Mouse (Mus musculus) embryonic facial prominence, embryonic 13.5 days (tissue): ENCODE results near the gene Ahdc1. TPM values are rescaled to one million over a fixed set of nuclear protein-coding genes. Genes with fewer than 3 reads are reported as not detected.

ENCODE experiments used
- ATAC-seq: fragments of 200-750 bp; cut with Nextera tagmentation; 2 replicates; pipeline ENCODE4 v1.8.0; 2017; ENCODE audit warnings: low read depth; ENCODE audit not compliant: insufficient number of reproducible peaks, insufficient read depth, low FRiP score, low TSS enrichment
- H3K27ac ChIP-seq: fragments of 300-500 bp; sonication (generic); 2 replicates; pipeline ENCODE4 v1.5.1; 2015; ENCODE audit warnings: moderate library complexity, mild to moderate bottlenecking, inconsistent platforms
- H3K27me3 ChIP-seq: fragments of 300-500 bp; sonication (generic); 2 replicates; pipeline ENCODE4 v1.6.1; 2015; ENCODE audit warnings: mild to moderate bottlenecking, inconsistent platforms
- H3K36me3 ChIP-seq: fragments of 300-500 bp; sonication (generic); 2 replicates; pipeline ENCODE4 v1.6.1; 2015; ENCODE audit warnings: mild to moderate bottlenecking, inconsistent platforms
- H3K4me1 ChIP-seq: fragments of 300-500 bp; sonication (generic); 2 replicates; pipeline ENCODE4 v1.6.1; 2015; ENCODE audit warnings: inconsistent platforms
- H3K4me2 ChIP-seq: fragments of 300-500 bp; sonication (generic); 2 replicates; pipeline ENCODE4 v1.6.1; 2015; ENCODE audit warnings: moderate library complexity, mild to moderate bottlenecking, inconsistent platforms
- H3K4me3 ChIP-seq: fragments of 300-500 bp; sonication (generic); 2 replicates; pipeline ENCODE4 v1.5.1; 2015; ENCODE audit warnings: mild to moderate bottlenecking, inconsistent platforms
- H3K9ac ChIP-seq: fragments of 300-500 bp; sonication (generic); 2 replicates; pipeline ENCODE4 v1.6.1; 2015; ENCODE audit warnings: mild to moderate bottlenecking, inconsistent platforms
- H3K9me3 ChIP-seq: fragments of 300-500 bp; sonication (generic); 2 replicates; pipeline ENCODE4 v1.6.1; 2016; ENCODE audit warnings: inconsistent platforms
- WGBS: fragments of 180-500 bp; shearing (Covaris S2); methylation state at CpG from one replicate; pipeline ENCODE4 v1.1.7; 2015; ENCODE audit warnings: mixed read lengths; 5-methylcytosine and 5-hydroxymethylcytosine counted together
- polyA plus RNA-seq: library from polyadenylated mRNA; unstranded; fragments of >200 nt; fragmentation: Nextera tagmentation; extraction: Ambion mirVana; gene quantifications from 2 replicates; pipeline ENCODE4 v1.2.1, GENCODE M21; 2015

Ahdc1 gene
- polyA plus RNA-seq, 1 experiment from 2014 or later: 12.8 TPM

DNA sequence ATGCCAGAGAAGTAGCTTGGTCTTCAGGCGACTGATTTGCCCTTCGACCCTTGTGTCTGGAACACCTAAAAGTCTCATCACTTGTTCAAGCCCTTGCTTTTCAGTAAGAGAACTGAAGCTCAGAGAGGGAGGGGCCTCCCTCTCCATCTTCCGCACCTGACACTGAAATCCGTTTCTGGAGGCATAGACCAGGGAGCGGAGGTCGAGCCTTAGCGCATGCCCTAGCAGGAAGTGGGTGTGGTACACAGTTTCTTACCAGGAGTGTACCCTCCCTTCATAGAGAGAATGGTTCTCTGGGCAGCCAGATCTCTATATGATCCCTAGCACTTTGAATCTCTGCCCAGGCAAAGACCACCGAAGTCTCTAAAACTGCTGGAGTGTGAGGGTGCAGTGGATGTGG is 62.1 kb downstream of the Ahdc1 start:
- Histone ChIP-seq H3K9me3 (no peaks in the 10 kb centered on the region), H3K27ac (no peak overlapping the region), H3K9ac (peak overlapping the region; percentile 46; the same call in 1 of the 2 replicates), H3K4me1 (peaks cover 31% of the 10 kb centered on the region), H3K4me2 (no peak overlapping the region), H3K27me3 (no peaks in the 10 kb centered on the region), H3K4me3 (no peak overlapping the region), H3K36me3 (peaks cover 96% of the 10 kb centered on the region)
- 54% methylated on average over 8 of the region's 8 CpGs for WGBS
- no peak for ATAC-seq

DNA sequence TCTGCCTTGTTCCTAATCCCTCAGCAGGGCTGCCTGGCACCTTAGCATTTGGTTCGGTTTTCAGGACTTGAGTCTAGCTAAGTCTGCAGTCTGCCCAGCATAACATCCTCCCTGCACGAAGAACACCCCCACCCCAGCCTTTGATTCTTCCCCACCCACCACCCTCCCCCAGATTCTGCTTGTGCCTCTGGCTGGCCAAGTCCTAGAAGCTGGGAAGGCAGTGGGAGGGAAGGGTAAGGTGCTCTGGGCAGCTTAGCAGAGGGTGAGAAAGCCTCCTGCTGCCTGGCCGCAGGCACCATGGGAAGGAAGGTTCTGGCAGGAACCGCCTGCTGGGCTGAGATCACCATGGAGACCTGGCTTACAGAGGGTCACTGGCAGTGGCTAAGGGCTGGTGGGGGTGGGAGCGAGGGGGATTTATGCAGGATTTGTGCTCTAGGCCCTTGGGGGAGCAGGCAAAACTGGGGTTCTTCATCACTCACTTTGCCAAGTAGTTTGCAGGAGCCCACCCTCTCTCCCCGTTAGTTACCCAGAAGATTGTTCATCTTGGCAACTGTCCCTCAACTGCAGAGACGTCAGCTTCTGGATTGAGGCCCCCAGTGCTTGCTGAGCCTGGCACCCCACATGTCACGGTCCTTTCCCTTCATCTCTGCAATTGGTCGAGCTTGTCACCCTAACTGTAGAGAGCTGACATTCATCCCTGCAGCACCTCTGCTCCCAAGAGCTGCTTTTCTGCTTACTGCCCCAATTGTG is 63.2 kb downstream of the Ahdc1 start:
- H3K27me3 ChIP-seq: no peaks in the 10 kb centered on the region
- no peaks in the 10 kb centered on the region for H3K9me3 ChIP-seq
- 44% methylated on average over 9 of the region's 9 CpGs for WGBS
- H3K4me3 ChIP-seq: no peak overlapping the region
- H3K27ac ChIP-seq: peak overlapping the region; percentile 51
- peak overlapping the region; percentile 46 for H3K9ac ChIP-seq
- peaks cover 28% of the 10 kb centered on the region for H3K4me1 ChIP-seq
- no peak overlapping the region for H3K4me2 ChIP-seq
- no peak for ATAC-seq
- H3K36me3 ChIP-seq: peaks cover 96% of the 10 kb centered on the region

DNA sequence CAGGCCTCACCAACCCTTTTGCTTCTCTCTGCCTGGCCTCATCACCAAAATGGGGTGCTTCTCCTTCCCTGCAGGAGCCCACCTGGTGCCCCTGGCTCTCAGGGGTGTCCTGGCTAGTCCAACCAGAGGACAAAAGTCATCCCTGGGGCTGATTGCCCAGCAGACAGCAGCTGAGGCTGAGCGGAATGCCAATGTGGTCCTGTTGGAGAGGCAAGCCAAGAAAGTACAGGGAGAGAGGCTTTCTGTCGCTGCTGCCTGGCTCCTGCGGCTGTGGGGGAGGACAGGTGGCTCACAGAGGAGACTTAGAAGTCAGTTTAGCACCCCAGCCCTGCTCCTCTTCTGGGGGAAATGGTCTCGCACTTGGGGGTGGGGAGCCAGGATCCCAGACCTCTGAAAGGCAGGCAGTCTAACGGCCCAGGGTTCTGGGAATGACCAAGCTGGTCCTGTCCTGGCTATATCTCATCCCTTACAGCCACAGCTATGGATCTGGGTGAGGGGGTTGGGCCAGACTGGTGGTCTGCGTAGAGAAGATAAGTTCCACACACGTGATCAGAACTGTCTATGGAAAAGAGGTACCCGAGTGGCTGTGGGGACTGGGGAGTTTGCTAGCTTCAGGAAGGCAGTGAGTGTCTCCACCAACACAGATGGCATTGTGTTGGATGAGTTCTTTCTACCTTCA is 64.0 kb downstream of the Ahdc1 start:
- H3K4me3 ChIP-seq: no peak overlapping the region
- H3K27ac ChIP-seq: peak overlapping the region; percentile 51
- no peaks in the 10 kb centered on the region for H3K9me3 ChIP-seq
- 0 out of 2 replicates have a peak overlapping the region, but pooled peaks have one; percentile 40 for H3K9ac ChIP-seq
- no peaks in the 10 kb centered on the region for H3K27me3 ChIP-seq
- WGBS: 65% methylated on average over 8 of the region's 8 CpGs
- H3K4me1 ChIP-seq: peaks cover 27% of the 10 kb centered on the region
- no peak for ATAC-seq
- H3K4me2 ChIP-seq: no peak overlapping the region
- peaks cover 96% of the 10 kb centered on the region for H3K36me3 ChIP-seq

- Histone ChIP-seq H3K9me3 (no peaks in the 10 kb centered on the region), H3K27me3 (no peaks in the 10 kb centered on the region), H3K27ac (no peak overlapping the region), H3K4me2 (no peak overlapping the region), H3K9ac (no peak overlapping the region; the same call in 1 of the 2 replicates), H3K36me3 (peaks cover 65% of the 10 kb centered on the region), H3K4me1 (peaks cover 26% of the 10 kb centered on the region), H3K4me3 (no peak overlapping the region)
- ATAC-seq: no peak
- 67% methylated on average over 5 of the region's 5 CpGs for WGBS
These were observed 67.9 kb downstream of the Ahdc1 start for GRCm38 (mm10) chr4:133078947-133079346.

DNA sequence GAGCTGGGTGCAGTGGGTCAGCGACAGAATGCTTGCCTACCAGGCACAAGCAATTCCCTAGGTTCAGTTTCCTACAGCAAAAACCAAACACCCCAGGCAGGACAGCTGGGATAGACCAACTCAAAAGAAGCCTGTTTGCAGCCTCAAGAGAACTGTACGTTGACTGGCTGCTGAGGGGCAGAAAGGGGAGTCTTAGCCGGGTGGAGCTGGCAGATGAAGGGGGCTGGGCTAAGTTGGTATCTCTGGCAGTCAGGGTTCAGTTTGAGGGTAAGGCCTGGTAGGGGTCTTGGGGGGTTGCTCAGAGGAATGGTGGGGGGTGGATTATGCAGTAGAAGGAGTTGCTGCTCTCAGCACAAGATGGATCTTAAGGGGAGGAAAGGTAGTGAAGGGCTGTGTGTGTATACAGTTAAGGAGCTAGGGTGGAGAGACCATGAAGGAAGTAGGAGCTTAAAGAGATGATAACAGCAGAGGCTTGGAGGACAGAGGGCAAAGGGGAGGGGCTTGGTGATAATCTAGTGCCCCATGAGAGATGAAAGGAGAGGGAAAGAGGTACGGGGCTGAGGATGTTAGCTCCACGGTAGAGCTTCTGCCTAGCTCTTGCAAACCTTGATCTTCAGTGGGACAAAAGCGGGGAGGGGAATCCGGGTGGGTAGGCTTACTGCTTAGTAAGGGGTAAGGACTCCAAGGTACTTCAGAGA is 68.5 kb downstream of the Ahdc1 start:
- no peak overlapping the region for H3K9ac ChIP-seq
- no peak overlapping the region for H3K27ac ChIP-seq
- peaks cover 59% of the 10 kb centered on the region for H3K36me3 ChIP-seq
- peaks cover 26% of the 10 kb centered on the region for H3K4me1 ChIP-seq
- H3K27me3 ChIP-seq: no peaks in the 10 kb centered on the region
- no peaks in the 10 kb centered on the region for H3K9me3 ChIP-seq
- 53% methylated on average over 7 of the region's 7 CpGs for WGBS
- H3K4me3 ChIP-seq: no peak overlapping the region
- H3K4me2 ChIP-seq: no peak overlapping the region
- ATAC-seq: no peak

- Histone ChIP-seq H3K9ac (no peak overlapping the region), H3K4me3 (no peak overlapping the region), H3K27me3 (no peaks in the 10 kb centered on the region), H3K4me2 (no peak overlapping the region), H3K27ac (no peak overlapping the region), H3K36me3 (peaks cover 46% of the 10 kb centered on the region), H3K9me3 (no peaks in the 10 kb centered on the region), H3K4me1 (peaks cover 34% of the 10 kb centered on the region)
- ATAC-seq: no peak
- 93% methylated on average over 3 of the region's 3 CpGs for WGBS
These were observed 69.8 kb downstream of the Ahdc1 start for GRCm38 (mm10) chr4:133080862-133081261.

DNA sequence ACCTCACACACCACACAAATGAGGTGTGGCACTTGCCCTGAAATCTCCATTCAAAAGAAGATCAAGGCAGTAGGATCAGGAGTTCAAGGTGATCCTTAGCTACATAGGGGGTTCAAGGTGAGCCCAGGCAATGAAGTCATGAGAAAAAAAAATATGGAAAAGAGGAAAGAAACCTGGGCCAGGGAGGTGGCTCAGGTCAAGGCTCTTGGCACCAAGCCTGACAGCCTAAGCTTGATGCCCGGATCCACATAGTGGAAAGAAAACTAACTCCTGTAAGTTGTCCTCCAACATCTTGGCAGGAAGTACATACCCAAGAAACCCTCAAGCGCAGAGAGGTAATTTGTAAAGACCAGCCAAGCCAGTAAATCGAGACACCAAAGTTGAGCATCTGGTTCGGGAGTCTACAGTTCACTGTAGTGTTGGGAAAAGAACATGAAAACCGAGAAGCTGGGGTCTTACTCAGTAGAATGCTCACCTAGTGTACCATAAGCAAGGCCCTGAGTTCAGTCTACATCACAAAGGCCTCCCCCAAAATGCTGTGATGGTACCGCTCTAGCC is 71.2 kb downstream of the Ahdc1 start:
- ATAC-seq: no peak
- H3K27me3 ChIP-seq: no peaks in the 10 kb centered on the region
- no peaks in the 10 kb centered on the region for H3K9me3 ChIP-seq
- H3K27ac ChIP-seq: no peak overlapping the region; the same call in 1 of the 2 replicates
- H3K4me3 ChIP-seq: no peak overlapping the region
- H3K4me2 ChIP-seq: no peak overlapping the region
- peaks cover 33% of the 10 kb centered on the region for H3K36me3 ChIP-seq
- WGBS: 74% methylated on average over 6 of the region's 6 CpGs
- no peak overlapping the region for H3K9ac ChIP-seq
- peaks cover 46% of the 10 kb centered on the region for H3K4me1 ChIP-seq

DNA sequence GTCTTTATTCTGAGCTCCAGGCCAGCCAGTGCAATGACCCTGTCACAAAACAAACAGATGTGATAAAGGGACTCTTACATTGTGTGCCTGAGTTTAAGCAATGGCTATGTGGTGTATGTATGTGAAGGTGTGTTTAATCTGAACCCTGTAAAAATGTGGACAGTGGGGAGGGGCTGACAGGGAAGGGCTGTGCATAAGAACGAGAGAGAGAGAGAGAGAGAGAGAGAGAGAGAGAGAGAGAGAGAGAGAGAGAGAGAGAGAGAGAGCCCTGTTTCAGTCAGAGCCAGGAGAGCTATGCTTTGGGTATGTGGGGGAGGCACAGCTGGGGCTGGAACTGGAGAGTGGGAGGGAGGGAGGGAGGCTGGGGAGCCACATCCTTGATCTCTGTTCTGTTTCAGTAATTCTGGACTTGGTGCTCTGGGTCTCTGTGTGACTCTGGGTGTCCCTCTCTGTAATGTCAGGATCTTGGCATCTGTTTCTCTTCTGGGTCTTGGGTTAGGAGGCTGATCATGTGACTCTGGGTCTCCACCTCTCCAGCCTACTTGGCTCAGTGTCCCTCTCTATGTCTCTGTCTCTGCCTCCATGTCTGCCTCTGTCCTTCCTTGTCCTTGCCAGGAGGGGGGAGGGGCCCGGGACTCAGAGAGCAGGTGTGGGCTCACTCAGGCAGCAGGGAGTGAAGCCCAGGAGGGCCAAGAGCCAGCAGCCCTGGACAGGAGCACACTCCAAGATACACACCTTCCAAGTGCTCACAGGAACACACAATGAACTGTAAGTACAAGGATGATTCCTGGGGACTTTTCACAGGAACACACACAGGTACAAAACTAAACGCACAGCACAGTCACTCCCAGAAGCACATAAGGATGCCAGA is 73.2 kb downstream of the Ahdc1 start:
- ATAC-seq: 0 out of 2 replicates have a peak, but pooled peaks have one; percentile 8
- Histone ChIP-seq H3K4me1 (peaks cover 53% of the 10 kb centered on the region), H3K9me3 (no peaks in the 10 kb centered on the region), H3K27me3 (no peaks in the 10 kb centered on the region), H3K36me3 (peaks cover 16% of the 10 kb centered on the region), H3K27ac (peak overlapping the region; percentile 81), H3K9ac (peak overlapping the region; percentile 70), H3K4me2 (peak overlapping the region; percentile 93), H3K4me3 (peak overlapping the region; percentile 43)
- 10% methylated on average over 3 of the region's 3 CpGs for WGBS

- Histone ChIP-seq H3K4me2 (peak overlapping the region; percentile 93), H3K4me1 (peaks cover 63% of the 10 kb centered on the region), H3K9me3 (no peaks in the 10 kb centered on the region), H3K27me3 (no peaks in the 10 kb centered on the region), H3K4me3 (peak overlapping the region; percentile 43), H3K36me3 (peaks cover 6% of the 10 kb centered on the region), H3K27ac (peak overlapping the region; percentile 81), H3K9ac (peak overlapping the region; percentile 70)
- ATAC-seq: no peak
- WGBS: under 1% methylated on average over 53 of the region's 53 CpGs
These were observed 74.1 kb downstream of the Ahdc1 start for GRCm38 (mm10) chr4:133085011-133085782.

DNA sequence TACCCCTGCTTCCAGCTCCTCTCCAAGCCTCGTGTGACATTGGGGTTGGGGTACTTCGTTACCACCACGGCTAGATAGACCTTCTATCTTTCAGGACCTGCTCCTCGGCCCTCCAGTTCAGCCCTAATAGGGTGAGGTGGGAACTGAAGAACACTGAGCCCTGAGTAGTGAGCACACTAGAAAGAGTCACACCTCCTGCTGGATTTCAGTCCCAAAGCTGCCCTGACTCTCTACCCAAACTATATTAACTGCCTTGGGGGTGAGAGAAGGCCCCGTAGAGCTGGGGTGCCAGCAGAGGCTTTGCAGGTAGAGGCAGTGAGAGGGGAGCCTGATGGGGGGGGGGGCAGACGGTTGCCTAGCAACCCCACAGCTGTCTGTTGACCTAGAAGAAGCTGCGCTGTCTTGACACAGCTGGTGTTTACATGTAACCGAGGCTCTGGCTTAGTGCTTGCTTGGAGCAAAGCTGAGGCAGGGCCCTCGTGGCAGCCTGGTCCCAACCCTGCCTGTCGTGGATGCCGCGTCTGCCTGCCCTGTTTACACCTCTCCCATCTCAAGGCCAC is 74.8 kb downstream of the Ahdc1 start:
- H3K27ac ChIP-seq: peak overlapping the region; percentile 81
- H3K27me3 ChIP-seq: no peaks in the 10 kb centered on the region
- H3K9ac ChIP-seq: peak overlapping the region; percentile 70
- no peak; the same call in 1 of the 2 replicates for ATAC-seq
- peak overlapping the region; percentile 93 for H3K4me2 ChIP-seq
- no peaks in the 10 kb centered on the region for H3K9me3 ChIP-seq
- H3K4me1 ChIP-seq: peaks cover 68% of the 10 kb centered on the region
- no peaks in the 10 kb centered on the region for H3K36me3 ChIP-seq
- peak overlapping the region; percentile 43 for H3K4me3 ChIP-seq
- WGBS: 12% methylated on average over 12 of the region's 12 CpGs
